12 mouse cellular contexts compared by ENCODE assay signal in the genomic region with DNA sequence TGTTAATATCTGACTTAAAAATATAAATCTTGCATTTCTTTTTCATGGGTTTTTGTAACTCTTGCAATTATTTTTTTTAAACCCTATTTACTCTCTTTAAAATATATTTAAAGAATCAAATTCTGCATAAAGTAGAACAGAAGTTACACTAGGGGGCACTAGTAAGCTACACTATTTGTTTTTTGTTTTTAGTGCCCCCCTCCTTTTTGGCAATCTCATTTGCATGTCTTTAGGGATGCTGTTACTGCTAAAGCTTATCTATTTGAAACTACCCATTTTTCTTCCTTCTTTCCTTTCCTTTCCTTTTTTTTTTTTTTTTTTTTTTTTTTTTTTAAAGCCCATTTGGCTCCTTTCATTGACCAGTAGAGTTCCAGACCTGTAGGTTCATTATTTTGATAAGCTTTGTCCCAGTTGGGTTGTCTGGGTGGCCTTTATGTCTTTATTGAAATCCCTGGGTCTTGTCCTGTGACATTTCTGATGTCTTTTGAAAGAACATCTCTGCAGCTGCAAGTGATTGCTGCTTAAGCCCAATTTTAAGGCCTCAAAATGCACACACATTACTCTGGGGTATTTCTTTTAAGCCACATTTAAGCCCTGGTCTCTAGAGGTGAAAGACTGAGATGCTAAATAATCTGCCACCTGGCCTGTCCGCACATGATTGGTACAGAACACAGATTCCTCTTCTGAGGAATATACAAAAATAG.
DNase-seq lines count a peak whose midpoint lies in the region; ATAC-seq and TF ChIP-seq lines count a peak whose summit lies in the region.
"Had no signal": no experiment of that assay in that cellular context is flagged by ENCODE, and none has a peak within 500 bp of the region (broad histone marks: within the 10 kb centered on the region; RNA-seq: fewer than 3 reads in every experiment).

No protein-coding gene starts in this region.

- no peaks in the 10 kb centered on the region for H3K27me3 ChIP-seq in E14TG2a.4 (ENCODE audit: insufficient read depth, low read length)
- no peaks in the 10 kb centered on the region for H3K27me3 ChIP-seq in forebrain, embryonic 15.5 days
- H3K27me3 ChIP-seq in midbrain, embryonic 16.5 days (ENCODE audit: control insufficient read depth, insufficient read depth, low read depth, low read length): no peaks in the 10 kb centered on the region
- H3K27me3 ChIP-seq in cerebellum, adult 2 months (ENCODE audit: control insufficient read depth, insufficient read depth, low read length): no peaks in the 10 kb centered on the region
- H3K27me3 ChIP-seq: limb, embryonic 12.5 days had no signal

- 13% methylated on average over 1 of the region's 1 CpGs for WGBS in forebrain, embryonic 15.5 days
- 4% methylated on average over 1 of the region's 1 CpGs for WGBS in midbrain, embryonic 16.5 days
- WGBS in cerebellum, adult 2 months: 53% methylated on average over 1 of the region's 1 CpGs

- peak; percentile 66 for ATAC-seq in forebrain, embryonic 15.5 days (replicated peaks)
- ATAC-seq in midbrain, embryonic 16.5 days: peak; percentile 67
- ATAC-seq: activated CD4-positive, CD25-positive, alpha-beta regulatory T cell, adult 4 months; lung, postnatal 0 days had no signal

- no peak for TF ChIP-seq POLR2A in cerebellum, adult 2 months (IDR thresholded peaks at IDR 0.05; ENCODE audit: borderline replicate concordance, insufficient read depth, low read length)

- peaks cover 37% of the 10 kb centered on the region for H3K4me1 ChIP-seq in E14TG2a.4 (replicated peaks; ENCODE audit: low read depth, low read length)
- H3K4me1 ChIP-seq in forebrain, embryonic 15.5 days: peaks cover 15% of the 10 kb centered on the region
- H3K4me1 ChIP-seq in midbrain, embryonic 16.5 days (ENCODE audit: control insufficient read depth, insufficient read depth, low read length): peaks cover 6% of the 10 kb centered on the region
- H3K4me1 ChIP-seq in cerebellum, adult 2 months (ENCODE audit: control insufficient read depth, insufficient read depth, low read length): no peaks in the 10 kb centered on the region
- H3K4me1 ChIP-seq: limb, embryonic 12.5 days had no signal

- H3K9me3 ChIP-seq in E14TG2a.4 (ENCODE audit: low read length): no peaks in the 10 kb centered on the region
- H3K9me3 ChIP-seq in forebrain, embryonic 15.5 days: no peaks in the 10 kb centered on the region
- H3K9me3 ChIP-seq in midbrain, embryonic 16.5 days (replicated peaks; ENCODE audit: control insufficient read depth, low read length, poor library complexity, severe bottlenecking): no peaks in the 10 kb centered on the region
- H3K9me3 ChIP-seq: limb, embryonic 12.5 days had no signal

- H3K27ac ChIP-seq in forebrain, embryonic 15.5 days (replicated peaks): peak overlapping the region; percentile 70
- peak overlapping the region; percentile 76 for H3K27ac ChIP-seq in midbrain, embryonic 16.5 days (ENCODE audit: low read length)
- H3K27ac ChIP-seq in cerebellum, adult 2 months (ENCODE audit: insufficient read depth, low read length): no peak overlapping the region
- H3K27ac ChIP-seq: limb, embryonic 12.5 days had no signal

- H3K36me3 ChIP-seq in E14TG2a.4 (ENCODE audit: insufficient read depth, low read length): no peaks in the 10 kb centered on the region
- no peaks in the 10 kb centered on the region for H3K36me3 ChIP-seq in forebrain, embryonic 15.5 days
- H3K36me3 ChIP-seq in midbrain, embryonic 16.5 days (ENCODE audit: control insufficient read depth, insufficient read depth, low read length): no peaks in the 10 kb centered on the region
- H3K36me3 ChIP-seq: limb, embryonic 12.5 days had no signal

- H3K4me3 ChIP-seq in E14TG2a.4 (replicated peaks; ENCODE audit: low read length): no peak overlapping the region
- H3K4me3 ChIP-seq in forebrain, embryonic 15.5 days: no peak overlapping the region
- no peak overlapping the region for H3K4me3 ChIP-seq in midbrain, embryonic 16.5 days (ENCODE audit: low read depth, low read length)
- H3K4me3 ChIP-seq in cerebellum, adult 2 months (replicated peaks; ENCODE audit: insufficient read depth, low read depth, low read length): no peak overlapping the region
- H3K4me3 ChIP-seq: limb, embryonic 12.5 days had no signal

- H3K4me2 ChIP-seq in forebrain, embryonic 15.5 days (replicated peaks): no peak overlapping the region
- no peak overlapping the region for H3K4me2 ChIP-seq in midbrain, embryonic 16.5 days (ENCODE audit: low read length)
- H3K4me2 ChIP-seq: limb, embryonic 12.5 days had no signal

- TF ChIP-seq CTCF in E14TG2a.4 (conservative IDR thresholded peaks at IDR 0.05; ENCODE audit: low read length): peak; percentile 39
- no peak for TF ChIP-seq CTCF in cerebellum, adult 2 months (IDR thresholded peaks at IDR 0.05; ENCODE audit: borderline replicate concordance, insufficient read depth, low read depth, low read length)

- peak; percentile 71 for DNase-seq in MN1 (ENCODE audit: low spot score)
- DNase-seq in right cerebral cortex, adult 18-20 months: no peak
- DNase-seq in cerebellum, adult 2 months: no peak
- DNase-seq in urinary bladder, postnatal 36 days (ENCODE audit: low spot score in 2 of 2): no peak
- DNase-seq: cerebellum, adult 8-10 months; kidney, postnatal 10 days had no signal

- H3K9ac ChIP-seq in forebrain, embryonic 15.5 days (replicated peaks): no peak overlapping the region
- H3K9ac ChIP-seq in midbrain, embryonic 16.5 days (ENCODE audit: low read depth, low read length): no peak overlapping the region
- H3K9ac ChIP-seq: limb, embryonic 12.5 days had no signal
